8 mouse cellular contexts compared by ENCODE assay signal in genomic region chr8:83662421-83662826, GRCm38 (mm10). TPM values are rescaled to one million over a fixed set of nuclear protein-coding genes. Genes with fewer than 3 reads are reported as not detected.
DNase-seq lines count a peak whose midpoint lies in the region; ATAC-seq and TF ChIP-seq lines count a peak whose summit lies in the region.

No protein-coding gene starts in this region.

- intact Hi-C loops in heart, postnatal 10 days (cut with DNase I): loop anchor here (5.0 kb wide), 1 partner anchor 55 kb away; the partner anchor contains the start of gene Ddx39

- H3K27me3 ChIP-seq in E14TG2a.4 (ENCODE audit: insufficient read depth, low read length): peaks cover 9% of the 10 kb centered on the region
- 0 out of 2 replicates have a peak, but pooled peaks cover under 1% of the 10 kb centered on the region for H3K27me3 ChIP-seq in forebrain, embryonic 13.5 days
- 0 out of 2 replicates have a peak, but pooled peaks cover under 1% of the 10 kb centered on the region for H3K27me3 ChIP-seq in liver, postnatal 0 days (ENCODE audit: insufficient read depth, low read length)
- H3K27me3 ChIP-seq in neural tube, embryonic 15.5 days (replicated peaks): no peaks in the 10 kb centered on the region

- TF ChIP-seq EP300 in liver, postnatal 0 days (IDR thresholded peaks at IDR 0.05; ENCODE audit: low read depth): no peak

- H3K4me2 ChIP-seq in forebrain, embryonic 13.5 days: no peak overlapping the region
- H3K4me2 ChIP-seq in liver, postnatal 0 days (ENCODE audit: low read depth, low read length): no peak overlapping the region; the same call in 1 of the 2 replicates
- 0 out of 2 replicates have a peak overlapping the region, but pooled peaks have one; percentile 3 for H3K4me2 ChIP-seq in neural tube, embryonic 15.5 days

- H3K9ac ChIP-seq in forebrain, embryonic 13.5 days: no peak overlapping the region
- no peak overlapping the region for H3K9ac ChIP-seq in liver, postnatal 0 days (replicated peaks)
- 0 out of 2 replicates have a peak overlapping the region, but pooled peaks have one; percentile 6 for H3K9ac ChIP-seq in neural tube, embryonic 15.5 days (replicated peaks)

- peaks cover 66% of the 10 kb centered on the region for H3K36me3 ChIP-seq in E14TG2a.4 (ENCODE audit: insufficient read depth, low read length)
- peaks cover 19% of the 10 kb centered on the region for H3K36me3 ChIP-seq in forebrain, embryonic 13.5 days (ENCODE audit: poor library complexity, severe bottlenecking)
- no peaks in the 10 kb centered on the region for H3K36me3 ChIP-seq in liver, postnatal 0 days (replicated peaks; ENCODE audit: insufficient read depth, low read length)
- H3K36me3 ChIP-seq in neural tube, embryonic 15.5 days: no peaks in the 10 kb centered on the region

- peak; percentile 92 for TF ChIP-seq CTCF in E14TG2a.4 (conservative IDR thresholded peaks at IDR 0.05; ENCODE audit: low read length)
- TF ChIP-seq CTCF in liver, postnatal 0 days (IDR thresholded peaks at IDR 0.05; ENCODE audit: low read depth): peak; percentile 98

- 12% methylated on average over 4 of the region's 4 CpGs for WGBS in forebrain, embryonic 13.5 days
- 6% methylated on average over 4 of the region's 4 CpGs for WGBS in large intestine, adult 2 months
- 10% methylated on average over 4 of the region's 4 CpGs for WGBS in liver, postnatal 0 days (ENCODE audit: insufficient replicate concordance)
- WGBS in neural tube, embryonic 15.5 days: 11% methylated on average over 4 of the region's 4 CpGs

- no peak overlapping the region for H3K27ac ChIP-seq in forebrain, embryonic 13.5 days
- H3K27ac ChIP-seq in liver, postnatal 0 days (ENCODE audit: low read depth): no peak overlapping the region
- peak overlapping the region; percentile 41; the same call in 1 of the 2 replicates for H3K27ac ChIP-seq in neural tube, embryonic 15.5 days (replicated peaks)

- H3K4me1 ChIP-seq in E14TG2a.4 (replicated peaks; ENCODE audit: low read depth, low read length): peaks cover 80% of the 10 kb centered on the region
- H3K4me1 ChIP-seq in forebrain, embryonic 13.5 days: peaks cover 43% of the 10 kb centered on the region
- peaks cover 10% of the 10 kb centered on the region for H3K4me1 ChIP-seq in liver, postnatal 0 days (ENCODE audit: insufficient read depth)
- peaks cover 58% of the 10 kb centered on the region for H3K4me1 ChIP-seq in neural tube, embryonic 15.5 days

- no peaks in the 10 kb centered on the region for H3K9me3 ChIP-seq in E14TG2a.4 (ENCODE audit: low read length)
- no peaks in the 10 kb centered on the region for H3K9me3 ChIP-seq in forebrain, embryonic 13.5 days (replicated peaks)
- no peaks in the 10 kb centered on the region for H3K9me3 ChIP-seq in liver, postnatal 0 days (ENCODE audit: low read length)
- no peaks in the 10 kb centered on the region for H3K9me3 ChIP-seq in neural tube, embryonic 15.5 days (replicated peaks)

- peak; percentile 22; the same call in 1 of the 2 replicates for ATAC-seq in forebrain, embryonic 13.5 days
- ATAC-seq in liver, postnatal 0 days: peak; percentile 67
- 0 out of 2 replicates have a peak, but pooled peaks have one; percentile 26 for ATAC-seq in neural tube, embryonic 15.5 days (ENCODE audit: low FRiP score)

- H3K4me3 ChIP-seq in E14TG2a.4 (replicated peaks; ENCODE audit: low read length): no peak overlapping the region
- H3K4me3 ChIP-seq in forebrain, embryonic 13.5 days: no peak overlapping the region
- no peak overlapping the region for H3K4me3 ChIP-seq in liver, postnatal 0 days (ENCODE audit: low read depth, low read length)
- no peak overlapping the region for H3K4me3 ChIP-seq in neural tube, embryonic 15.5 days (replicated peaks)

- DNase-seq in c-Kit-positive CD71-positive TER-119-positive erythroid progenitor cells, embryonic 14.5 days (ENCODE audit: low spot score): peak; percentile 82
- peak; percentile 92 to 95 for DNase-seq in heart, postnatal 10 days
- peak; percentile 71 for DNase-seq in large intestine, adult 2 months (ENCODE audit: low read depth, low spot score)
- DNase-seq in liver, postnatal 0 days: peak; percentile 92
- peak; percentile 76 for DNase-seq in testis, postnatal 14 days (ENCODE audit: low spot score)

RNA-seq across cellular contexts. Expression of gene Ptger1, which starts 4.1 kb away (rescaled TPM):
- polyA plus RNA-seq in forebrain, embryonic 13.5 days (2015; fragmentation: Nextera tagmentation; extraction: Ambion mirVana): 0.67 and 0.78 TPM in 2 replicates
- under 1 TPM; 0.20 to 0.53 TPM for total RNA-seq in heart, postnatal 10 days (2021)
- polyA plus RNA-seq in large intestine, adult 2 months (2012; rRNA removed): 2.5 and 3.1 TPM in 2 replicates
- 0.12 and 0.16 TPM in 2 replicates for polyA plus RNA-seq in liver, postnatal 0 days (2015; fragmentation: Nextera tagmentation; extraction: Ambion mirVana)
- polyA plus RNA-seq in neural tube, embryonic 15.5 days (2015; fragmentation: Nextera tagmentation; extraction: Ambion mirVana): 0.95 and 1.00 TPM in 2 replicates

RNA-seq across cellular contexts. Expression of gene Gipc1, which starts 9.9 kb away (rescaled TPM):
- 190 and 196 TPM in 2 replicates for polyA plus RNA-seq in forebrain, embryonic 13.5 days (2015; fragmentation: Nextera tagmentation; extraction: Ambion mirVana)
- total RNA-seq in heart, postnatal 10 days (2021): 10 to 100 TPM; 46.1 to 48.7 TPM
- 42.0 and 46.4 TPM in 2 replicates for polyA plus RNA-seq in large intestine, adult 2 months (2012; rRNA removed)
- 44.4 and 46.1 TPM in 2 replicates for polyA plus RNA-seq in liver, postnatal 0 days (2015; fragmentation: Nextera tagmentation; extraction: Ambion mirVana)
- polyA plus RNA-seq in neural tube, embryonic 15.5 days (2015; fragmentation: Nextera tagmentation; extraction: Ambion mirVana): 116 and 118 TPM in 2 replicates

RNA-seq across cellular contexts. Expression of gene Pkn1, which starts 36.6 kb away (rescaled TPM):
- 25.6 and 26.7 TPM in 2 replicates for polyA plus RNA-seq in forebrain, embryonic 13.5 days (2015; fragmentation: Nextera tagmentation; extraction: Ambion mirVana)
- total RNA-seq in heart, postnatal 10 days (2021): 10 to 100 TPM; 58.9 to 66.7 TPM
- 87.2 and 107 TPM in 2 replicates for polyA plus RNA-seq in large intestine, adult 2 months (2012; rRNA removed)
- polyA plus RNA-seq in liver, postnatal 0 days (2015; fragmentation: Nextera tagmentation; extraction: Ambion mirVana): 8.5 TPM in 2 replicates
- polyA plus RNA-seq in neural tube, embryonic 15.5 days (2015; fragmentation: Nextera tagmentation; extraction: Ambion mirVana): 24.6 and 25.1 TPM in 2 replicates

RNA-seq across cellular contexts. Expression of gene Ddx39, which starts 52.6 kb away (rescaled TPM):
- 183 and 200 TPM in 2 replicates for polyA plus RNA-seq in forebrain, embryonic 13.5 days (2015; fragmentation: Nextera tagmentation; extraction: Ambion mirVana)
- 10 to 100 TPM; 37.5 to 38.4 TPM for total RNA-seq in heart, postnatal 10 days (2021)
- polyA plus RNA-seq in large intestine, adult 2 months (2012; rRNA removed): 94.5 and 106 TPM in 2 replicates
- polyA plus RNA-seq in liver, postnatal 0 days (2015; fragmentation: Nextera tagmentation; extraction: Ambion mirVana): 68.5 and 80.9 TPM in 2 replicates
- 86.5 and 117 TPM in 2 replicates for polyA plus RNA-seq in neural tube, embryonic 15.5 days (2015; fragmentation: Nextera tagmentation; extraction: Ambion mirVana)

RNA-seq across cellular contexts. Expression of gene Dnajb1, which starts 54.4 kb away (rescaled TPM):
- 59.4 and 61.9 TPM in 2 replicates for polyA plus RNA-seq in forebrain, embryonic 13.5 days (2015; fragmentation: Nextera tagmentation; extraction: Ambion mirVana)
- 10 to 100 TPM; 17.5 to 18.0 TPM for total RNA-seq in heart, postnatal 10 days (2021)
- 23.2 and 28.3 TPM in 2 replicates for polyA plus RNA-seq in large intestine, adult 2 months (2012; rRNA removed)
- polyA plus RNA-seq in liver, postnatal 0 days (2015; fragmentation: Nextera tagmentation; extraction: Ambion mirVana): 29.4 and 31.6 TPM in 2 replicates
- polyA plus RNA-seq in neural tube, embryonic 15.5 days (2015; fragmentation: Nextera tagmentation; extraction: Ambion mirVana): 57.9 and 63.1 TPM in 2 replicates
